Mouse (Mus musculus) CD4-positive naive resting alpha-beta T cell, adult 57 days (primary cell): ENCODE measurements around the gene OR5BS1P. TPM values are rescaled to one million over a fixed set of nuclear protein-coding genes. Genes with fewer than 3 reads are reported as not detected.

Experiments
- total RNA-seq: library from RNA; stranded (reverse); gene quantifications from one replicate; pipeline ENCODE4 v1.2.4, GENCODE M21; 2023

The OR5BS1P gene
- total RNA-seq: not detected

GRCm38 (mm10) chr15:98469596-98469995 is at the start of gene OR5BS1P:
Gene OR5BS1P, plus strand, starts transcription at chr15:98469896.

GRCm38 (mm10) chr15:98430925-98431324 is 38.8 kb upstream of the OR5BS1P start, which contains the start of gene Olfr282:
Gene Olfr282, plus strand, starts transcription at chr15:98431225.

GRCm38 (mm10) chr15:98452288-98452687 is 17.4 kb upstream of the OR5BS1P start, which contains the start of gene Olfr281:
Gene Olfr281, plus strand, starts transcription at chr15:98452588.

DNA sequence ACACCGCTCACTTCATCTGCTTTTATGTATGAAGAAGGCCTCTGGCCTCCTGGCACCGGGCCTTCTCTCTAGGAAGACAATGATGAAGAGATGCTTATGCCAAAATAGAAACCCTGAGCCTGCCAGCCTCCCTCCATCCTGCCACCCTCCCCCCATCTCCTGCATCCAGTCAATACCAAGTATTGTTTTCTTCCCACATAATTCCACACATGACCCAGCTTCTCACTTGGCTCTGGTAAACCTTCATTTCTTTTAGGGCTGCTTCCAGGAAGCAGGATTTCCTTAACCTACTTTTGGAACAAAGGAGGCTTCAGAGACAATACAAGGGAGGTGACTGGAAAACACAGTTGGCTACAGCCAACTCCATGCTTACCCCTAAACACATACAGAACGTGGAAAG is 13.0 kb downstream of the OR5BS1P start, which contains the start of gene Lalba:
Gene Lalba (minus strand): TSS at position 21 of the 400 bp plus-strand sequence.

DNA sequence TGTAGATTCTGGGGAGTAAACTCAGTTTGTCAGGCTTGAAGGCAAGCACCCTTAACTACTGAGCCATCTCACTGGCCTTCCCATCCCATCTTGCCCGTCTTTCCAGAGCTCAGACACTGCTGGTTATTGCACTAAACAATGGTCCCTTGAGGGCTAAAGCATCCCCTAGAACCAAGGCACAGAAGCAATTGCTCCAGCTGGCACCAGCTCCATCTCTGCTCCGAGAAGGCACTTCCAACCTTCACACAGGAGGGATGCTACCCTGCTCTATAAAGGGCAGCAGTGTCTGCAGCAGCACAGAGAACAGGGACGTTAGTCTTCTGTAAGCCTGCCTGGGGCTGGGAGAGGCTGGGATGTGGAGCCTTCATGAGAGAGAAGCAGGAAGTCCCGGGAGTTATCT is 22.4 kb downstream of the OR5BS1P start, which contains the start of gene Olfr279:
Gene Olfr279 (plus strand): TSS at position 301 of the 400 bp plus-strand sequence.

Other genes starting within 250 kb of the OR5BS1P start
- not detected for gene Gm44579, start 248.9 kb upstream of the OR5BS1P start, total RNA-seq
- not detected for gene Olfr287, start 248.8 kb upstream of the OR5BS1P start, total RNA-seq
- not detected for gene Olfr286, start 235.4 kb upstream of the OR5BS1P start, total RNA-seq
- gene H1fnt, start 212.6 kb upstream of the OR5BS1P start, total RNA-seq: not detected
- gene Zfp641, start 173.7 kb upstream of the OR5BS1P start, total RNA-seq: not detected
- not detected for gene Olfr285, start 152.5 kb upstream of the OR5BS1P start, total RNA-seq
- not detected for gene Olfr284, start 128.9 kb upstream of the OR5BS1P start, total RNA-seq
- gene Olfr283, start 89.0 kb upstream of the OR5BS1P start, total RNA-seq: not detected
- not detected for gene Olfr282, start 38.7 kb upstream of the OR5BS1P start, total RNA-seq
- gene Olfr281, start 17.3 kb upstream of the OR5BS1P start, total RNA-seq: not detected
- gene Lalba, start 12.8 kb downstream of the OR5BS1P start, total RNA-seq: not detected
- gene Olfr279, start 22.5 kb downstream of the OR5BS1P start, total RNA-seq: not detected
- gene Kansl2, start 64.4 kb downstream of the OR5BS1P start, total RNA-seq: 63.2 TPM
- 136 TPM for gene Ccnt1, start 101.0 kb downstream of the OR5BS1P start, total RNA-seq
- gene 4930415O20Rik, start 101.1 kb downstream of the OR5BS1P start, total RNA-seq: not detected
- gene Adcy6, start 140.2 kb downstream of the OR5BS1P start, total RNA-seq: 43.6 TPM
- 1.5 TPM for gene Cacnb3, start 160.9 kb downstream of the OR5BS1P start, total RNA-seq
- gene Ddx23, start 193.0 kb downstream of the OR5BS1P start, total RNA-seq: 139 TPM
- gene Rnd1, start 207.6 kb downstream of the OR5BS1P start, total RNA-seq: 0.44 TPM
- gene Ccdc65, start 238.3 kb downstream of the OR5BS1P start, total RNA-seq: not detected